Mouse (Mus musculus) ES-E14 (cell line): Measurements from ENCODE around the gene BC017158.

Source experiments
- CHD2 ChIP-seq: IDR thresholded peaks from 2 replicates; pipeline ENCODE4 v1.6.1; 2014; ENCODE audit warnings: mild to moderate bottlenecking, low read depth, low read length, inconsistent platforms
- HCFC1 ChIP-seq: IDR thresholded peaks from 2 replicates; pipeline ENCODE4 v1.6.1; 2012; ENCODE audit warnings: low read length, inconsistent platforms, borderline replicate concordance; ENCODE audit not compliant: insufficient read depth
- MAFK ChIP-seq: IDR thresholded peaks from 2 replicates; pipeline ENCODE4 v1.6.1; 2014; ENCODE audit warnings: mild to moderate bottlenecking, low read depth, low read length, inconsistent platforms; ENCODE audit not compliant: insufficient read depth
- ZC3H11A ChIP-seq: IDR thresholded peaks from 2 replicates; pipeline ENCODE4 v1.6.1; 2012; ENCODE audit warnings: low read depth, mild to moderate bottlenecking, inconsistent platforms, low read length, borderline replicate concordance
- ZNF384 ChIP-seq: IDR thresholded peaks from 2 replicates; pipeline ENCODE4 v1.6.1; 2012; ENCODE audit warnings: low read depth, low read length, inconsistent platforms

- TF ChIP-seq HCFC1 (no peak), ZNF384 (no peak), ZC3H11A (no peak), MAFK (no peak), CHD2 (no peak)
Observed at GRCm38 (mm10) chr7:128284047-128284446, 13.9 kb downstream of the BC017158 start.
